Mouse (Mus musculus) embryonic facial prominence, embryonic 10.5 days (tissue): ENCODE data around the gene Fam102b. TPM values are rescaled to one million over a fixed set of nuclear protein-coding genes. Genes with fewer than 3 reads are reported as not detected.

Source experiments
- DNase-seq: peaks from one replicate; pipeline ENCODE4 v3.0.0-alpha.2; 2017; ENCODE audit warnings: low spot score
- H3K27ac ChIP-seq: fragments of 300-500 bp; sonication (generic); replicated peaks from 2 replicates; pipeline ENCODE4 v1.5.1; 2016; ENCODE audit warnings: mild to moderate bottlenecking
- H3K27me3 ChIP-seq: fragments of 300-500 bp; sonication (generic); replicated peaks from 2 replicates; pipeline ENCODE4 v1.6.1; 2016; ENCODE audit warnings: low read depth, mild to moderate bottlenecking; ENCODE audit not compliant: poor library complexity, severe bottlenecking
- H3K36me3 ChIP-seq: fragments of 300-500 bp; sonication (generic); replicated peaks from 2 replicates; pipeline ENCODE4 v1.6.1; 2016; ENCODE audit warnings: mild to moderate bottlenecking, moderate library complexity
- H3K4me1 ChIP-seq: fragments of 300-500 bp; sonication (generic); 2 replicates; pipeline ENCODE4 v1.6.1; 2016
- H3K4me3 ChIP-seq: fragments of 300-500 bp; sonication (generic); 2 replicates; pipeline ENCODE4 v1.5.1; 2016; ENCODE audit warnings: mild to moderate bottlenecking, moderate library complexity
- H3K9me3 ChIP-seq: fragments of 300-500 bp; sonication (generic); 2 replicates; pipeline ENCODE4 v1.6.1; 2016; ENCODE audit warnings: mild to moderate bottlenecking
- WGBS: fragments of 180-500 bp; shearing (Covaris S2); methylation state at CpG from one replicate; pipeline ENCODE4 v1.1.7; 2016; 5-methylcytosine and 5-hydroxymethylcytosine counted together
- microRNA-seq: library from miRNA; unstranded; fragments of <30 nt; microRNA quantifications from one replicate; pipeline ENCODE4, GENCODE M21; 2017
- polyA plus RNA-seq: library from polyadenylated mRNA; unstranded; fragments of >200 nt; fragmentation: Nextera tagmentation; extraction: Ambion mirVana; gene quantifications from 2 replicates; pipeline ENCODE4 v1.2.1, GENCODE M21; 2016

The Fam102b gene
- polyA plus RNA-seq, 1 experiment from 2014 or later, result 4.6 TPM

DNA sequence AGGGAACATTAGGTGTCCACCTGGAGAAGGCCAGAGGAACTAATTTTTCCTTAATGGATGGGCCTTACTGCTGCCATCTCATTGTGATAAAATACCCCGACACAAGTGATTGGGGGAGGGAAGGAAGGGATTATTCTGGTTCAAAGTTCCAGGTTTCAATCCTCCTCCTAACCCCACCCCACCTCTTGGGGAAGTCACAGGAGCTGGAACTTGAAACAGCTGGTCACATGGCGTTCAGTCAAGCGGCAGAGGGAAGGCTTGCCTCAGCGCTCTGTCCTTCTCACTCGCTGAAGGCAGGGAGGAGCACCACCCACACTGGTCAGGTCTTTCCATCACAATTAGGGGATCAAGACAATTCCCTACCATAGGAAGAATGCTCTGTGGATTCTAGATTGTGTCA lies 88.7 kb downstream of the Fam102b start:
- no peak overlapping the region for H3K4me3 ChIP-seq
- no peak overlapping the region for H3K27ac ChIP-seq
- H3K4me1 ChIP-seq, result peaks cover 6% of the 10 kb centered on the region; the same call in 1 of the 2 replicates
- DNase-seq, result no peak
- H3K27me3 ChIP-seq, result no peaks in the 10 kb centered on the region
- 91% methylated on average over 5 of the region's 5 CpGs for WGBS
- H3K9me3 ChIP-seq, result no peaks in the 10 kb centered on the region
- H3K36me3 ChIP-seq, result no peaks in the 10 kb centered on the region

DNA sequence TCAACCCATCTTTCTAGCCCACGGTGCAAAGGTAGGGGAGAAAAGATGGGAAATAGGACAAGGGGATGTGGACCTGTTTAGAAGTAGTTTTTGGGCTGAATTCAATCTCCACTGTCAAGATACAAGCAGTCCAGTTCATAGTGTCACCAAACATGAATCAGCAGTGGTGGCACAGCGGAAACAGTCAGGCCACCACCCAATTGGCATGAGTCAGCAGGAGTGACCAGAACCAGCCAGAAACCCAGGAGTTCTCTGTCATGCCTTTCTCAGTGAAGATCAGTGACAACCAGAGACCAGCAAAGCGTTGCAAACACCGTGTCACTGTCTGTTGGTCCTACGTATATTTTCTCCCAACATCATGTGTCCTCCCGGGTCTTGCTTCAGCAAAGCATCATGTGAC lies 93.8 kb downstream of the Fam102b start:
- Histone ChIP-seq H3K4me3 (no peak overlapping the region), H3K9me3 (no peaks in the 10 kb centered on the region), H3K36me3 (no peaks in the 10 kb centered on the region), H3K27ac (no peak overlapping the region), H3K4me1 (no peaks in the 10 kb centered on the region), H3K27me3 (no peaks in the 10 kb centered on the region)
- no peak for DNase-seq
- 94% methylated on average over 6 of the region's 6 CpGs for WGBS

DNA sequence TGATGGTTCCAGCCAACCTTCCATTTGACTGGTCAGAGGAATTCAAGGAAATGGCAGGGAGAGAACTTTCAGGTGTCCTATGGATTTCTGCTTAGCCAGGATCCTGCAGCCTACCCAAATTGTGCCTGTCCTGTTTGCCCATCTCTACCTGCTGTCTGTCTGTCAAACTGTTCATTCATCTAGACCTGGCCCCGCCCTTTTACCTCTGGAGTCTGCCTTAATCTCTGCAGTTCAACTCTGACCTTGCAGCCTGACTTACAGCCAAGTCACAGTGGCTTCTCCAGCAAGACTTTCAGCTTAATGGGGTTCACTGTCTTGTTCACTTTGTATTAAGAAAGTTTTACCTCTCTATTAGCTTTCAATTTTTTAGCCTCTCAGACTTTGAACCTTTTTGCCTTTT lies 101.1 kb downstream of the Fam102b start:
- 58% methylated on average over 1 of the region's 1 CpGs for WGBS
- Histone ChIP-seq H3K27me3 (no peaks in the 10 kb centered on the region), H3K9me3 (no peaks in the 10 kb centered on the region), H3K27ac (no peak overlapping the region), H3K4me3 (no peak overlapping the region), H3K36me3 (no peaks in the 10 kb centered on the region), H3K4me1 (no peaks in the 10 kb centered on the region)
- DNase-seq, result no peak

DNA sequence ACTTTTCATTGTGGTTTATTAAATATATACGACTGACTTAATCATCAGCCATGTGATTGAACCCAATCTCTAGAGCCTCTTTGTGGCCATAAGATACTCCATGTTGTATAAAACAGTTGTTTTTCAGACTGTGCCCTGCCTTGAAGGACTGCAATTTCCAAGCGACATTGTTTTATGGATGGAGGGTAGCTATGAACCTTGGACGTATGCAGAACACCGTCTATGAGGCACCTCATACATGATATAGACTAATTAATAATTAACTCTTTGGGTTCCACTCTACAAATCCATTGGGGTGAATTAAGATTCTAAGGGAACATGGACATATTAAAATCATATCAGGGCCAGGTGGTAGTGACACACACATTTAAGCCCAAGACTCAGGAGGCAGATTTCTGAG lies 101.7 kb downstream of the Fam102b start:
- Histone ChIP-seq H3K9me3 (no peaks in the 10 kb centered on the region), H3K36me3 (no peaks in the 10 kb centered on the region), H3K4me3 (no peak overlapping the region), H3K27me3 (no peaks in the 10 kb centered on the region), H3K4me1 (no peaks in the 10 kb centered on the region), H3K27ac (no peak overlapping the region)
- DNase-seq, result no peak
- 91% methylated on average over 4 of the region's 4 CpGs for WGBS

DNA sequence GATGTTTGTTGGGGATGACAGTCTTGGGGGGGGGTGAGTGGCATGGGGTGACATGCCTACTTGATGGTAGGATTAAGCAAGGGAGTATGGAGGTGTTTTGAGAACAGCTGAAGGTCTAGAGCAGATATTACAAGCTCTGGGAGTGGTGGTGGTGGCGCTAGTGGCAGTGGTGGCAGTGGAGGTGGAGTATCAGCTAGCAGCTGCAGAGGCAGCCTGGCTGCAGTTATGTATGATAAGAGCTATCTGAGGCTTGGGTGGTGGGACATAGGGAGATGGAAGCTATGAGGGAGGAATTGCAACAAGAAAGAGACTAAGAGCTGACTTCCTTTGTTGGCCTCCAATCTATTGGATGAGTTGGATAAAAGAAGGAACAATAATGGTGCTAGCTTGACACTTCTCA lies 105.6 kb downstream of the Fam102b start:
- Histone ChIP-seq H3K9me3 (no peaks in the 10 kb centered on the region), H3K27ac (no peak overlapping the region)
- WGBS, result 85% methylated on average over 1 of the region's 1 CpGs

More for the DNA sequence above, 105.6 kb downstream of the Fam102b start:
- Histone ChIP-seq H3K36me3 (no peaks in the 10 kb centered on the region), H3K27me3 (no peaks in the 10 kb centered on the region), H3K4me3 (no peak overlapping the region), H3K4me1 (no peaks in the 10 kb centered on the region)
- no peak for DNase-seq

Small RNA genes within 50 kb of the gene (microRNA-seq; reads per million reads assigned to microRNA genes)
- gene Gm44384, result not detected

Other genes with a start within 250 kb of the Fam102b start
- gene Stxbp3, start 187.1 kb downstream of the Fam102b start, polyA plus RNA-seq, result 22.4 and 23.1 TPM in 2 replicates
- gene Fndc7, start 137.6 kb downstream of the Fam102b start, polyA plus RNA-seq, result 0.34 TPM in 1 of 2 replicates, not detected in the other
- gene Prpf38b, start 115.9 kb downstream of the Fam102b start, polyA plus RNA-seq, result 77.1 and 80.7 TPM in 2 replicates
- gene Henmt1, start 87.7 kb downstream of the Fam102b start, polyA plus RNA-seq, result 0.45 and 0.74 TPM in 2 replicates
- not detected in 2 replicates for gene Gm9857, start 87.2 kb downstream of the Fam102b start, polyA plus RNA-seq
- gene Slc25a54, start 52.9 kb upstream of the Fam102b start, polyA plus RNA-seq, result not detected in 2 replicates
- 31.3 and 35.6 TPM in 2 replicates for gene Slc25a24, start 95.5 kb upstream of the Fam102b start, polyA plus RNA-seq